Mouse (Mus musculus): ENCODE data around the gene Tfam. TPM values are rescaled to one million over a fixed set of nuclear protein-coding genes. Genes with fewer than 3 reads are reported as not detected.

Tfam gene
- polyA plus RNA-seq, 1 experiment = 33.5 TPM

- H3K4me1 ChIP-seq (ENCODE audit: control insufficient read depth, insufficient read depth, low read length) = peaks cover 2% of the 10 kb centered on the region
- H3K4me3 ChIP-seq (ENCODE audit: insufficient read depth, low read length) = peak overlapping the region; percentile 93
- peak overlapping the region; percentile 27 for H3K27ac ChIP-seq (ENCODE audit: insufficient read depth, low read depth, low read length)
- TF ChIP-seq CTCF (IDR thresholded peaks at IDR 0.05; ENCODE audit: low read depth, low read length) (no peak), POLR2A (IDR thresholded peaks at IDR 0.05; ENCODE audit: borderline replicate concordance, low read depth, low read length) (no peak)
Measured at GRCm38 (mm10) chr10:71237516-71238239, 402 bp downstream of the Tfam start.

- Histone ChIP-seq H3K4me1 (ENCODE audit: control insufficient read depth, insufficient read depth, low read length) (peaks cover 2% of the 10 kb centered on the region), H3K27ac (ENCODE audit: insufficient read depth, low read depth, low read length) (no peak overlapping the region), H3K4me3 (ENCODE audit: insufficient read depth, low read length) (no peak overlapping the region)
- TF ChIP-seq CTCF (IDR thresholded peaks at IDR 0.05; ENCODE audit: low read depth, low read length) = no peak
- TF ChIP-seq POLR2A (IDR thresholded peaks at IDR 0.05; ENCODE audit: borderline replicate concordance, low read depth, low read length) = no peak
Measured at GRCm38 (mm10) chr10:71234071-71234470, 4.0 kb downstream of the Tfam start.

- H3K27ac ChIP-seq (ENCODE audit: insufficient read depth, low read depth, low read length) = no peak overlapping the region
Measured at GRCm38 (mm10) chr10:71225894-71226293, 12.2 kb downstream of the Tfam start.

GRCm38 (mm10) chr10:71223101-71223500 lies 15.0 kb downstream of the Tfam start:
- Histone ChIP-seq H3K4me1 (ENCODE audit: control insufficient read depth, insufficient read depth, low read length) (no peaks in the 10 kb centered on the region), H3K27ac (ENCODE audit: insufficient read depth, low read depth, low read length) (no peak overlapping the region), H3K4me3 (ENCODE audit: insufficient read depth, low read length) (no peak overlapping the region)
- no peak for TF ChIP-seq POLR2A (IDR thresholded peaks at IDR 0.05; ENCODE audit: borderline replicate concordance, low read depth, low read length)
- TF ChIP-seq CTCF (IDR thresholded peaks at IDR 0.05; ENCODE audit: low read depth, low read length) = no peak

More at GRCm38 (mm10) chr10:71225894-71226293, 12.2 kb downstream of the Tfam start:
- Histone ChIP-seq H3K4me1 (ENCODE audit: control insufficient read depth, insufficient read depth, low read length) (no peaks in the 10 kb centered on the region), H3K4me3 (ENCODE audit: insufficient read depth, low read length) (no peak overlapping the region)
- TF ChIP-seq POLR2A (IDR thresholded peaks at IDR 0.05; ENCODE audit: borderline replicate concordance, low read depth, low read length) (no peak), CTCF (IDR thresholded peaks at IDR 0.05; ENCODE audit: low read depth, low read length) (peak; percentile 89)

- Histone ChIP-seq H3K27ac (ENCODE audit: insufficient read depth, low read depth, low read length) (no peak overlapping the region), H3K4me1 (ENCODE audit: control insufficient read depth, insufficient read depth, low read length) (no peaks in the 10 kb centered on the region), H3K4me3 (ENCODE audit: insufficient read depth, low read length) (no peak overlapping the region)
- TF ChIP-seq CTCF (IDR thresholded peaks at IDR 0.05; ENCODE audit: low read depth, low read length) (no peak), POLR2A (IDR thresholded peaks at IDR 0.05; ENCODE audit: borderline replicate concordance, low read depth, low read length) (no peak)
Measured at GRCm38 (mm10) chr10:71222639-71223038, 15.4 kb downstream of the Tfam start.

- H3K4me1 ChIP-seq (ENCODE audit: control insufficient read depth, insufficient read depth, low read length) = no peaks in the 10 kb centered on the region
- H3K27ac ChIP-seq (ENCODE audit: insufficient read depth, low read depth, low read length) = no peak overlapping the region
- no peak overlapping the region for H3K4me3 ChIP-seq (ENCODE audit: insufficient read depth, low read length)
- no peak for TF ChIP-seq POLR2A (IDR thresholded peaks at IDR 0.05; ENCODE audit: borderline replicate concordance, low read depth, low read length)
- TF ChIP-seq CTCF (IDR thresholded peaks at IDR 0.05; ENCODE audit: low read depth, low read length) = peak; percentile 66
Measured at GRCm38 (mm10) chr10:71218228-71218892, 19.7 kb downstream of the Tfam start.

- H3K4me1 ChIP-seq (ENCODE audit: control insufficient read depth, insufficient read depth, low read length) = no peaks in the 10 kb centered on the region
- TF ChIP-seq CTCF (IDR thresholded peaks at IDR 0.05; ENCODE audit: low read depth, low read length) (no peak), POLR2A (IDR thresholded peaks at IDR 0.05; ENCODE audit: borderline replicate concordance, low read depth, low read length) (no peak)
- H3K4me3 ChIP-seq (ENCODE audit: insufficient read depth, low read length) = no peak overlapping the region
- H3K27ac ChIP-seq (ENCODE audit: insufficient read depth, low read depth, low read length) = no peak overlapping the region
Measured at GRCm38 (mm10) chr10:71215996-71216395, 22.1 kb downstream of the Tfam start.

- H3K4me1 ChIP-seq (ENCODE audit: control insufficient read depth, insufficient read depth, low read length) = no peaks in the 10 kb centered on the region
- H3K4me3 ChIP-seq (ENCODE audit: insufficient read depth, low read length) = no peak overlapping the region
- no peak for TF ChIP-seq CTCF (IDR thresholded peaks at IDR 0.05; ENCODE audit: low read depth, low read length)
- TF ChIP-seq POLR2A (IDR thresholded peaks at IDR 0.05; ENCODE audit: borderline replicate concordance, low read depth, low read length) = no peak
- no peak overlapping the region for H3K27ac ChIP-seq (ENCODE audit: insufficient read depth, low read depth, low read length)
Measured at GRCm38 (mm10) chr10:71201512-71201911, 36.6 kb downstream of the Tfam start.

GRCm38 (mm10) chr10:71200964-71201363 lies 37.1 kb downstream of the Tfam start:
- TF ChIP-seq CTCF (IDR thresholded peaks at IDR 0.05; ENCODE audit: low read depth, low read length) (no peak), POLR2A (IDR thresholded peaks at IDR 0.05; ENCODE audit: borderline replicate concordance, low read depth, low read length) (no peak)
- no peaks in the 10 kb centered on the region for H3K4me1 ChIP-seq (ENCODE audit: control insufficient read depth, insufficient read depth, low read length)
- H3K27ac ChIP-seq (ENCODE audit: insufficient read depth, low read depth, low read length) = no peak overlapping the region
- H3K4me3 ChIP-seq (ENCODE audit: insufficient read depth, low read length) = no peak overlapping the region

GRCm38 (mm10) chr10:71198676-71199075 lies 39.4 kb downstream of the Tfam start:
- no peak overlapping the region for H3K27ac ChIP-seq (ENCODE audit: insufficient read depth, low read depth, low read length)
- no peak for TF ChIP-seq CTCF (IDR thresholded peaks at IDR 0.05; ENCODE audit: low read depth, low read length)
- no peak for TF ChIP-seq POLR2A (IDR thresholded peaks at IDR 0.05; ENCODE audit: borderline replicate concordance, low read depth, low read length)
- no peaks in the 10 kb centered on the region for H3K4me1 ChIP-seq (ENCODE audit: control insufficient read depth, insufficient read depth, low read length)
- H3K4me3 ChIP-seq (ENCODE audit: insufficient read depth, low read length) = no peak overlapping the region
